Mouse (Mus musculus) intestine, postnatal 0 days (tissue): Measurements from ENCODE around the gene Wls. TPM values are rescaled to one million over a fixed set of nuclear protein-coding genes. Genes with fewer than 3 reads are reported as not detected.

Source experiments
- ATAC-seq: fragments of 200-750 bp; cut with Nextera tagmentation; 2 replicates; pipeline ENCODE4 v1.8.0; 2017; ENCODE audit warnings: mild to moderate bottlenecking, moderate TSS enrichment, moderate library complexity
- H3K27ac ChIP-seq: fragments of 300-500 bp; sonication (generic); 2 replicates; pipeline ENCODE4 v1.5.1; 2014; ENCODE audit warnings: mild to moderate bottlenecking, low read depth, low read length, moderate library complexity
- H3K27me3 ChIP-seq: fragments of 300-500 bp; sonication (generic); replicated peaks from 2 replicates; pipeline ENCODE4 v1.6.1; 2014; ENCODE audit warnings: low read length, mixed read lengths; ENCODE audit not compliant: control insufficient read depth, insufficient read depth
- H3K36me3 ChIP-seq: fragments of 300-500 bp; sonication (generic); 2 replicates; pipeline ENCODE4 v1.6.1; 2014; ENCODE audit warnings: mild to moderate bottlenecking, moderate library complexity; ENCODE audit not compliant: control insufficient read depth, insufficient read depth
- H3K4me1 ChIP-seq: fragments of 300-500 bp; sonication (generic); replicated peaks from 2 replicates; pipeline ENCODE4 v1.6.1; 2014; ENCODE audit warnings: antibody characterized with exemption, low read length, mixed read lengths; ENCODE audit not compliant: control insufficient read depth, insufficient read depth
- H3K4me2 ChIP-seq: fragments of 300-500 bp; sonication (generic); replicated peaks from 2 replicates; pipeline ENCODE4 v1.6.1; 2014; ENCODE audit warnings: low read depth, mild to moderate bottlenecking, moderate library complexity
- H3K4me3 ChIP-seq: fragments of 300-500 bp; sonication (generic); 2 replicates; pipeline ENCODE4 v1.5.1; 2014; ENCODE audit warnings: low read depth, low read length
- H3K9ac ChIP-seq: fragments of 300-500 bp; sonication (generic); 2 replicates; pipeline ENCODE4 v1.6.1; 2014; ENCODE audit warnings: mild to moderate bottlenecking, low read depth, low read length
- H3K9me3 ChIP-seq: fragments of 300-500 bp; sonication (generic); 2 replicates; pipeline ENCODE4 v1.6.1; 2016; ENCODE audit warnings: mixed run types; ENCODE audit not compliant: control insufficient read depth
- CTCF ChIP-seq: sonication (generic); IDR thresholded peaks from 2 replicates; pipeline ENCODE4 v1.5.1; 2016; ENCODE audit warnings: low read depth, mild to moderate bottlenecking, control low read depth, antibody characterized with exemption, moderate library complexity
- WGBS: fragments of 180-500 bp; shearing (Covaris S2); extraction: QIAGEN DNeasy Blood & Tissue Kit; methylation state at CpG from one replicate; pipeline ENCODE4 v1.1.7; 2014; 5-methylcytosine and 5-hydroxymethylcytosine counted together
- polyA plus RNA-seq: library from polyadenylated mRNA; unstranded; fragments of >200 nt; fragmentation: Nextera tagmentation; extraction: Ambion mirVana; gene quantifications from 2 replicates; pipeline ENCODE4 v1.2.1, GENCODE M21; 2015

Gene Wls
- polyA plus RNA-seq, 1 experiment from 2014 or later: 30.5 TPM

GRCm38 (mm10) chr3:159878983-159879382 is 39.5 kb downstream of the Wls start:
- no peak overlapping the region for H3K27ac ChIP-seq

GRCm38 (mm10) chr3:159883325-159883724 is 43.9 kb downstream of the Wls start:
- Histone ChIP-seq H3K9me3 (no peaks in the 10 kb centered on the region), H3K4me1 (no peaks in the 10 kb centered on the region), H3K36me3 (no peaks in the 10 kb centered on the region), H3K4me3 (no peak overlapping the region), H3K27ac (no peak overlapping the region), H3K4me2 (no peak overlapping the region), H3K27me3 (no peaks in the 10 kb centered on the region), H3K9ac (no peak overlapping the region)
- ATAC-seq: no peak
- WGBS: 55% methylated on average over 2 of the region's 2 CpGs
- TF ChIP-seq CTCF: no peak

More at GRCm38 (mm10) chr3:159878983-159879382, 39.5 kb downstream of the Wls start:
- Histone ChIP-seq H3K36me3 (no peaks in the 10 kb centered on the region; the same call in 1 of the 2 replicates), H3K4me2 (no peak overlapping the region), H3K9ac (no peak overlapping the region), H3K27me3 (no peaks in the 10 kb centered on the region), H3K4me3 (no peak overlapping the region), H3K4me1 (no peaks in the 10 kb centered on the region), H3K9me3 (no peaks in the 10 kb centered on the region)
- no peak for TF ChIP-seq CTCF
- no peak for ATAC-seq

GRCm38 (mm10) chr3:159884802-159885201 is 45.3 kb downstream of the Wls start:
- H3K4me1 ChIP-seq: no peaks in the 10 kb centered on the region
- peak; percentile 25; the same call in 1 of the 2 replicates for ATAC-seq
- H3K4me2 ChIP-seq: no peak overlapping the region
- H3K4me3 ChIP-seq: no peak overlapping the region
- no peaks in the 10 kb centered on the region for H3K9me3 ChIP-seq
- no peak for TF ChIP-seq CTCF
- H3K36me3 ChIP-seq: no peaks in the 10 kb centered on the region
- no peaks in the 10 kb centered on the region for H3K27me3 ChIP-seq
- H3K27ac ChIP-seq: no peak overlapping the region
- no peak overlapping the region for H3K9ac ChIP-seq

- WGBS: 3% methylated on average over 3 of the region's 3 CpGs
- H3K27me3 ChIP-seq: no peaks in the 10 kb centered on the region
These were observed 45.8 kb downstream of the Wls start for GRCm38 (mm10) chr3:159885271-159885670.

GRCm38 (mm10) chr3:159885781-159886400 is 46.4 kb downstream of the Wls start:
- no peaks in the 10 kb centered on the region for H3K4me1 ChIP-seq
- no peak overlapping the region for H3K4me2 ChIP-seq
- H3K9ac ChIP-seq: no peak overlapping the region
- H3K36me3 ChIP-seq: no peaks in the 10 kb centered on the region
- H3K4me3 ChIP-seq: no peak overlapping the region
- no peak overlapping the region for H3K27ac ChIP-seq
- H3K9me3 ChIP-seq: no peaks in the 10 kb centered on the region
- TF ChIP-seq CTCF: no peak
- no peaks in the 10 kb centered on the region for H3K27me3 ChIP-seq
- 17% methylated on average over 1 of the region's 1 CpGs for WGBS
- ATAC-seq: no peak

More at GRCm38 (mm10) chr3:159885271-159885670, 45.8 kb downstream of the Wls start:
- no peak for TF ChIP-seq CTCF
- ATAC-seq: peak; percentile 97
- Histone ChIP-seq H3K4me1 (no peaks in the 10 kb centered on the region), H3K27ac (no peak overlapping the region), H3K4me3 (no peak overlapping the region), H3K9me3 (no peaks in the 10 kb centered on the region), H3K36me3 (no peaks in the 10 kb centered on the region), H3K4me2 (no peak overlapping the region; the same call in 1 of the 2 replicates), H3K9ac (no peak overlapping the region)

GRCm38 (mm10) chr3:159890176-159891056 is 50.9 kb downstream of the Wls start:
- Histone ChIP-seq H3K36me3 (no peaks in the 10 kb centered on the region), H3K27me3 (no peaks in the 10 kb centered on the region), H3K27ac (no peak overlapping the region), H3K4me1 (no peaks in the 10 kb centered on the region), H3K9ac (no peak overlapping the region), H3K9me3 (no peaks in the 10 kb centered on the region), H3K4me3 (no peak overlapping the region), H3K4me2 (no peak overlapping the region)
- no peak for ATAC-seq
- 87% methylated on average over 5 of the region's 5 CpGs for WGBS
- TF ChIP-seq CTCF: no peak
